Mouse (Mus musculus): ENCODE measurements around the gene Agap3. TPM values are rescaled to one million over a fixed set of nuclear protein-coding genes. Genes with fewer than 3 reads are reported as not detected.

The Agap3 gene
- polyA plus RNA-seq, 1 experiment: 59.4 TPM

- Histone ChIP-seq H3K4me3 (ENCODE audit: low read depth, low read length) (peak overlapping the region; percentile 73), H3K36me3 (ENCODE audit: control insufficient read depth, insufficient read depth, low read length) (peaks cover 7% of the 10 kb centered on the region), H3K27ac (ENCODE audit: insufficient read depth, low read depth, low read length) (peak overlapping the region; percentile 97), H3K4me1 (ENCODE audit: control insufficient read depth, insufficient read depth, insufficient read length, low read length) (peaks cover 31% of the 10 kb centered on the region), H3K27me3 (ENCODE audit: control insufficient read depth, insufficient read depth, low read length) (no peaks in the 10 kb centered on the region)
- no peak for TF ChIP-seq CTCF (IDR thresholded peaks at IDR 0.05; ENCODE audit: extremely low read depth, insufficient read length, insufficient replicate concordance, low read depth, low read length)
- no peak; the same call in 1 of the 2 replicates for TF ChIP-seq POLR2A (IDR thresholded peaks at IDR 0.05; ENCODE audit: low read depth, low read length)
- under 1% methylated on average over 59 of the region's 60 CpGs for WGBS
These were observed 27.0 kb upstream of the Agap3 start for GRCm38 (mm10) chr5:24424861-24425411.

DNA sequence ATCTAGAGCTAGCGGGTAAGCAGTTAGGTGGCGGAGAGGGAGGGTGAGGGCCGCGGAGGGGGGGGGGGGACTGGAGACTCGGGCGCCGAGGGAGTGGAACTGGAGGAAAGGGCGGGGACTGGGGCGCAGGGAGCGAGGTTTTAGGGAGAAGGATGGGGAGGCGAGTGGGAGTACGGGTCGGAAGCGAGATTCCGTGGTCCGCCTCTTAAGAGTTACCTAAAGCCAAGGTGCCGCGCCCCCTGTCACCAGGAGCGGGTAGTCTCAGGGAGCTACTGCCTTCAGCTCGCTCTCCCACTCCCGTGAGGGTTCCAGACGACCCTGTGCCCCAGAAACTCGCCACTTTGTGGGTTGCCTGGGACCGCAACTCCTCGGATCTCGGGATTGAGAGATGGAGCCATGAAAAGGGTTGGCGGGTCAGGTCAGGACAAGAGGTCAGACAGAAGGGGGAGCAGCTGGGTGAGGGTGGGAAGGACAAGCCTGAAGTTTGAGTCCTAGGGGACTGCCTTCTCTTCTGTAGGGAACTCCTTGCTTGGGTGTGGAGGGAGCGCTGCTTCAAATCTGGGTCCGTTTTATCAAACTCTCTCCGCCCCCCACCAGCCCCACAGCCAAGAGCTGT is 26.4 kb upstream of the Agap3 start:
- TF ChIP-seq CTCF (IDR thresholded peaks at IDR 0.05; ENCODE audit: extremely low read depth, insufficient read length, insufficient replicate concordance, low read depth, low read length): no peak
- TF ChIP-seq POLR2A (IDR thresholded peaks at IDR 0.05; ENCODE audit: low read depth, low read length): no peak
- H3K36me3 ChIP-seq (ENCODE audit: control insufficient read depth, insufficient read depth, low read length): peaks cover 12% of the 10 kb centered on the region
- peak overlapping the region; percentile 73 for H3K4me3 ChIP-seq (ENCODE audit: low read depth, low read length)
- peaks cover 31% of the 10 kb centered on the region for H3K4me1 ChIP-seq (ENCODE audit: control insufficient read depth, insufficient read depth, insufficient read length, low read length)
- no peak overlapping the region for H3K27ac ChIP-seq (ENCODE audit: insufficient read depth, low read depth, low read length)
- under 1% methylated on average over 25 of the region's 30 CpGs for WGBS
- H3K27me3 ChIP-seq (ENCODE audit: control insufficient read depth, insufficient read depth, low read length): no peaks in the 10 kb centered on the region

DNA sequence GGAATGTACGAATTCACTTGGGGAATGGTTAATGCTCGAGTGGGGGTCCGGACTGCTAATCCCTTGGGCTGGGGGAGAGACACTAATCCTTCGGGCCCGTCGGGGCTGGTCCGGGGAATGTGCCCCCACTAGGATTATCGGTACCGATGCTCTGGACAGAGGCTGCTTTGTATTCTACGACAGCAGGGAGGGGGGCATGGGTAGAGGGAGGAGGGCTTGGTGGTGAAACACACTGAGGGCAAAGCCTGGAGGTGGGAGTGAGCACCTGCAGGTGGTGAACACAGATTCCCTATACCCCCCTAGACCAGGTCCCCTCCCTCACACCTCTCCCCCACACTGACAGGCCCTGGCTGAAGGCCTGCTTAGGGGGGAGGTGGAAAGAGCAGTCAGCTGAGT is 25.9 kb upstream of the Agap3 start:
- peaks cover 15% of the 10 kb centered on the region for H3K36me3 ChIP-seq (ENCODE audit: control insufficient read depth, insufficient read depth, low read length)
- no peaks in the 10 kb centered on the region for H3K27me3 ChIP-seq (ENCODE audit: control insufficient read depth, insufficient read depth, low read length)
- peak overlapping the region; percentile 73 for H3K4me3 ChIP-seq (ENCODE audit: low read depth, low read length)
- no peak overlapping the region for H3K27ac ChIP-seq (ENCODE audit: insufficient read depth, low read depth, low read length)
- TF ChIP-seq CTCF (IDR thresholded peaks at IDR 0.05; ENCODE audit: extremely low read depth, insufficient read length, insufficient replicate concordance, low read depth, low read length) (no peak), POLR2A (IDR thresholded peaks at IDR 0.05; ENCODE audit: low read depth, low read length) (no peak)
- WGBS: 3% methylated on average over 10 of the region's 10 CpGs
- peaks cover 31% of the 10 kb centered on the region for H3K4me1 ChIP-seq (ENCODE audit: control insufficient read depth, insufficient read depth, insufficient read length, low read length)

DNA sequence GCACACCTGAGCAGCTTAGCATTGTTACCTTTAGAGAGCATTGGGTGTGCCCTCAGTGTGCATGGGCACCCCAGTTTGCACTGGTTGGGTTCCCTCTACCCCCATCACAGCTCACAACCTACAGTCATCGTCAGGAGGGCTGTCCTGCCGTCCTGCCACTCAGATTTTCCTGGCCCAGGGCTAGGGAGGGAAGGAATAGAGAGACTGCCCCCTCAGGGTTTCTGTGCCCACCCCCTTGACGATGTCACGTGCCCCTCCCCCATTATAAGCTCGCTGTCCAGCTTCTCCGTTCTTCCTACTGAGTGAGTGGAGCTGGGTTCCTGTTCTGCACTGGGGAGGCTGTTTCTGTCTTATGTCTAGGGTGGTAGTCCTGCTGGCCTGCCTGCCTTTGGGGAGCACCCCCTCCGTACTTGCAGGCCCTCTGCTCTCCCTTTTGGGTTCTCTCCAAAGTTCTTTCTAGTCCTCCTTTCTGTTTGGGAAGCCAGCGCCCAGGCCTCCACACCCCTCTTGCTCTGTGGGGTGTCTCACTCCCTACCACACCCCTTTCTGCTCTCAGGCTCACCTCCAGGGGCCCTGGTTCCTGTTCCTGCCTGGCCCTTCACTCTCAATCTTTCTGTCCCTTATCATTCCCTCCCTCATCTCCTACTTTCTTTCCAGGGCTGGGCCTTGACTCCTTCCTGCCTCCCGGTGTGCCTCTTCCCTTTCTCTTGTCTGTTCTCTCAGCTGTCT is 25.3 kb upstream of the Agap3 start:
- TF ChIP-seq CTCF (IDR thresholded peaks at IDR 0.05; ENCODE audit: extremely low read depth, insufficient read length, insufficient replicate concordance, low read depth, low read length) (no peak), POLR2A (IDR thresholded peaks at IDR 0.05; ENCODE audit: low read depth, low read length) (no peak)
- peaks cover 31% of the 10 kb centered on the region for H3K4me1 ChIP-seq (ENCODE audit: control insufficient read depth, insufficient read depth, insufficient read length, low read length)
- no peaks in the 10 kb centered on the region for H3K27me3 ChIP-seq (ENCODE audit: control insufficient read depth, insufficient read depth, low read length)
- H3K36me3 ChIP-seq (ENCODE audit: control insufficient read depth, insufficient read depth, low read length): peaks cover 22% of the 10 kb centered on the region
- H3K27ac ChIP-seq (ENCODE audit: insufficient read depth, low read depth, low read length): peak overlapping the region; percentile 75
- peak overlapping the region; percentile 73 for H3K4me3 ChIP-seq (ENCODE audit: low read depth, low read length)
- 13% methylated on average over 9 of the region's 9 CpGs for WGBS

GRCm38 (mm10) chr5:24427285-24427633 is 24.7 kb upstream of the Agap3 start:
- no peaks in the 10 kb centered on the region for H3K27me3 ChIP-seq (ENCODE audit: control insufficient read depth, insufficient read depth, low read length)
- peak overlapping the region; percentile 73 for H3K4me3 ChIP-seq (ENCODE audit: low read depth, low read length)
- WGBS: 29% methylated on average over 12 of the region's 12 CpGs
- peak overlapping the region; percentile 75 for H3K27ac ChIP-seq (ENCODE audit: insufficient read depth, low read depth, low read length)
- TF ChIP-seq CTCF (IDR thresholded peaks at IDR 0.05; ENCODE audit: extremely low read depth, insufficient read length, insufficient replicate concordance, low read depth, low read length): no peak
- TF ChIP-seq POLR2A (IDR thresholded peaks at IDR 0.05; ENCODE audit: low read depth, low read length): no peak
- peaks cover 27% of the 10 kb centered on the region for H3K36me3 ChIP-seq (ENCODE audit: control insufficient read depth, insufficient read depth, low read length)
- H3K4me1 ChIP-seq (ENCODE audit: control insufficient read depth, insufficient read depth, insufficient read length, low read length): peaks cover 31% of the 10 kb centered on the region

- Histone ChIP-seq H3K4me1 (ENCODE audit: control insufficient read depth, insufficient read depth, insufficient read length, low read length) (peaks cover 28% of the 10 kb centered on the region), H3K36me3 (ENCODE audit: control insufficient read depth, insufficient read depth, low read length) (peaks cover 34% of the 10 kb centered on the region), H3K4me3 (ENCODE audit: low read depth, low read length) (peak overlapping the region; percentile 63), H3K27ac (ENCODE audit: insufficient read depth, low read depth, low read length) (peak overlapping the region; percentile 68), H3K27me3 (ENCODE audit: control insufficient read depth, insufficient read depth, low read length) (no peaks in the 10 kb centered on the region)
- WGBS: 20% methylated on average over 15 of the region's 15 CpGs
- TF ChIP-seq POLR2A (IDR thresholded peaks at IDR 0.05; ENCODE audit: low read depth, low read length) (no peak), CTCF (IDR thresholded peaks at IDR 0.05; ENCODE audit: extremely low read depth, insufficient read length, insufficient replicate concordance, low read depth, low read length) (no peak)
These were observed 24.0 kb upstream of the Agap3 start for GRCm38 (mm10) chr5:24427981-24428402.

DNA sequence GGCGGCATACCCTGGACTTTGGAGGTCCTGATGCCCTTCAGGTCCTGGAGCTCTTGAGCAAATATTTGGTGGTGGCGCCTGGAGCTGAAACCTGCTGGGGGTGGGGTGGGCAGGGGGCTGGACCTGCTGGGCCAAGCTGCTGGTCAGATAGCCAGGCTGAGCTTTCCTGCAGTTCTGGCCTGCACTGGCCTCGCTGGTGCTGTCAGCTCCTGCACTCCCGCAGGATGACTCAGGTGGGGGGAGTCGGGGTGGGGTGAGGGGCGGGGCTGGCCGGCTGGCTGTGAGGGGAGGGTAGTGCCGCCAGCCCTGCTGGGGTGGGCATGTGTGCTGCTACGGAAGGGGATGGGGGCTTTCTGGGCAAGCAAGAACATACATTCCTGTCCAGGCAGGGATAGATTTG is 23.4 kb upstream of the Agap3 start:
- 19% methylated on average over 9 of the region's 9 CpGs for WGBS
- peak overlapping the region; percentile 63 for H3K4me3 ChIP-seq (ENCODE audit: low read depth, low read length)
- TF ChIP-seq CTCF (IDR thresholded peaks at IDR 0.05; ENCODE audit: extremely low read depth, insufficient read length, insufficient replicate concordance, low read depth, low read length) (no peak), POLR2A (IDR thresholded peaks at IDR 0.05; ENCODE audit: low read depth, low read length) (no peak)
- H3K27me3 ChIP-seq (ENCODE audit: control insufficient read depth, insufficient read depth, low read length): no peaks in the 10 kb centered on the region
- H3K4me1 ChIP-seq (ENCODE audit: control insufficient read depth, insufficient read depth, insufficient read length, low read length): peaks cover 28% of the 10 kb centered on the region
- peaks cover 40% of the 10 kb centered on the region for H3K36me3 ChIP-seq (ENCODE audit: control insufficient read depth, insufficient read depth, low read length)
- peak overlapping the region; percentile 68 for H3K27ac ChIP-seq (ENCODE audit: insufficient read depth, low read depth, low read length)

Measured in small intestine, adult 2 months (tissue).